Mouse (Mus musculus) stomach, embryonic 14.5 days (tissue): ENCODE measurements at regions not wholly inside any gene's neighbourhood (a gene's known extent, or its start where the extent isn't known, plus 50 kb on each side); places are given as distances from the start of the nearest gene placed in this dataset.

Source experiments
- ATAC-seq: fragments of 200-750 bp; cut with Nextera tagmentation; 2 replicates; pipeline ENCODE4 v1.8.0; 2017; ENCODE audit warnings: low read depth, moderate TSS enrichment; ENCODE audit not compliant: insufficient number of reproducible peaks, insufficient read depth, low FRiP score
- H3K27ac ChIP-seq: fragments of 300-500 bp; sonication (generic); 2 replicates; pipeline ENCODE4 v1.5.1; 2014; ENCODE audit warnings: mild to moderate bottlenecking, low read length, moderate library complexity, mixed read lengths
- H3K27me3 ChIP-seq: fragments of 300-500 bp; sonication (generic); 2 replicates; pipeline ENCODE4 v1.6.1; 2014; ENCODE audit warnings: low read length, control low read depth, mixed read lengths; ENCODE audit not compliant: control insufficient read depth, insufficient read depth
- H3K36me3 ChIP-seq: fragments of 300-500 bp; sonication (generic); 2 replicates; pipeline ENCODE4 v1.6.1; 2014; ENCODE audit warnings: mild to moderate bottlenecking, control low read depth, low read length, moderate library complexity, mixed read lengths; ENCODE audit not compliant: control insufficient read depth, insufficient read depth
- H3K4me1 ChIP-seq: fragments of 300-500 bp; sonication (generic); 2 replicates; pipeline ENCODE4 v1.6.1; 2014; ENCODE audit warnings: low read length, control low read depth, mixed read lengths; ENCODE audit not compliant: control insufficient read depth, insufficient read depth
- H3K4me2 ChIP-seq: fragments of 300-500 bp; sonication (generic); replicated peaks from 2 replicates; pipeline ENCODE4 v1.6.1; 2014; ENCODE audit warnings: low read depth, low read length, control low read depth
- H3K4me3 ChIP-seq: fragments of 300-500 bp; sonication (generic); 2 replicates; pipeline ENCODE4 v1.5.1; 2014; ENCODE audit warnings: low read depth, low read length, control low read depth
- H3K9ac ChIP-seq: fragments of 300-500 bp; sonication (generic); replicated peaks from 2 replicates; pipeline ENCODE4 v1.6.1; 2014; ENCODE audit warnings: low read depth, mild to moderate bottlenecking, control low read depth, low read length, moderate library complexity, mixed read lengths
- H3K9me3 ChIP-seq: fragments of 300-500 bp; sonication (generic); 2 replicates; pipeline ENCODE4 v1.6.1; 2016; ENCODE audit warnings: low read depth, low read length, control low read depth; ENCODE audit not compliant: control insufficient read depth
- WGBS: fragments of 180-500 bp; shearing (Covaris S2); extraction: QIAGEN DNeasy Blood & Tissue Kit; methylation state at CpG from one replicate; pipeline ENCODE4 v1.1.7; 2014; 5-methylcytosine and 5-hydroxymethylcytosine counted together

DNA sequence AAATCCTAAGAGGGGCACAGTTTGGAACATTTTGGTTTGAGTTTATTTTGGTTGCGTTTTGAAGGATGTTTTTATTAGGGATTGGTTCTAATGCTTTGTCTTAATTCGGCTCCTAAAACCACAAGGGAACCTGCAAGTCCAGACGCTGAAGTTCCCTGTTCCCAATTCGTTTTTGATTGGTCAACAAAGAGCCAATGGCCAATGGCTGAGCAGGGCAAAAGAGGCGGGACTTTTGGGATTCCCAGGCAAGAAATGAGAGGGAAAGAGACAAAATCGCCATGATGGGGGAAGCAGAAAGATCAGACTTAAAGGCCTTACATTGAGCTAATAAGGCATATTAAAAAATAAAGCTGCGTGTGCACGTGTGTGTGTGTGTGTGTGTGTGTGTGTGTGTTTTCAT lies 76.3 kb downstream of the Cartpt start:
- Histone ChIP-seq H3K27me3 (no peaks in the 10 kb centered on the region), H3K4me1 (no peaks in the 10 kb centered on the region), H3K36me3 (no peaks in the 10 kb centered on the region), H3K4me3 (no peak overlapping the region), H3K9me3 (no peaks in the 10 kb centered on the region), H3K27ac (no peak overlapping the region), H3K4me2 (no peak overlapping the region), H3K9ac (no peak overlapping the region)
- ATAC-seq, result no peak
- 68% methylated on average over 8 of the region's 8 CpGs for WGBS

DNA sequence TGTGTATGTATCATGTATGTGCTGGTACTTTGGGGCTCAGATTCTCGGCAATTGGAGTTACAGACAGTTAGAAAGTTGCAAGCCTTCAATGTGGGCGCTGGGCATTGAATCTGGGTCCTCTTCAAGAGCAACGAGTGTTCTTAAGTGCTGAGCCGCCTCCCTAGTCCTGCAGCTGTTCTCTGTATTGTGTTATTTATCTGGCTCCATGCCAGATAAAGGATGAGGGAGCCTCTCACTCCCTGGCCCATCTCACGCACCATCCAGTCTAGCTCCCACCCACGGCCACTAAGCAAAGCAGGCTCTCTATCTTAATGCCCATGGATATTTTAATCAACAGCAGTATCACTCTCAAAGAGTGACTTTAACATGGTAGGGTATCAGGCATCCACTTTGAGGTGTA lies 84.2 kb downstream of the Cartpt start:
- 0 out of 2 replicates have a peak, but pooled peaks cover 3% of the 10 kb centered on the region for H3K4me1 ChIP-seq
- no peaks in the 10 kb centered on the region for H3K9me3 ChIP-seq
- H3K27me3 ChIP-seq, result no peaks in the 10 kb centered on the region
- no peak overlapping the region for H3K27ac ChIP-seq
- no peak overlapping the region for H3K4me2 ChIP-seq
- H3K9ac ChIP-seq, result no peak overlapping the region
- no peak for ATAC-seq
- H3K36me3 ChIP-seq, result no peaks in the 10 kb centered on the region
- 49% methylated on average over 6 of the region's 6 CpGs for WGBS
- H3K4me3 ChIP-seq, result no peak overlapping the region

DNA sequence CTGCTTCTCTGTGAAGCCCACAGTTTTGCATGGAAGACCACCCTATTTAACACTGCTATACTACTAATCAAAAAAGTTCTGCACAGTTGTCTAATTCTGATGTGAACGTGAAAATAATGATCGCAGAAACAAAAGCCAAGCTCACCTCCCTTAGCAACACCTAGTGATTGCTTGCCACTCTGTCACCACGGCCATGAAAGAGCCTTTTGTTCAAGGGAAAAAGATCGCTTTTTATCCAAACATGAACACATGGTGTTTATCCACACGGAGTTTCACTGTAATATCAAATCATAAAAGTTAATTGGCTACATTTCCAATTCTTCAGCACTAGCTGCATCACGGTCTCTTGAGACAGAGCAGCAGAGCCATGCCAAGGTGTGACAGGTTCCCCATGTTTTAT lies 85.1 kb downstream of the Cartpt start:
- Histone ChIP-seq H3K4me2 (no peak overlapping the region), H3K27ac (no peak overlapping the region), H3K9ac (no peak overlapping the region), H3K4me1 (0 out of 2 replicates have a peak, but pooled peaks cover 3% of the 10 kb centered on the region), H3K4me3 (no peak overlapping the region), H3K9me3 (no peaks in the 10 kb centered on the region), H3K27me3 (no peaks in the 10 kb centered on the region), H3K36me3 (no peaks in the 10 kb centered on the region)
- ATAC-seq, result no peak
- 69% methylated on average over 6 of the region's 6 CpGs for WGBS

DNA sequence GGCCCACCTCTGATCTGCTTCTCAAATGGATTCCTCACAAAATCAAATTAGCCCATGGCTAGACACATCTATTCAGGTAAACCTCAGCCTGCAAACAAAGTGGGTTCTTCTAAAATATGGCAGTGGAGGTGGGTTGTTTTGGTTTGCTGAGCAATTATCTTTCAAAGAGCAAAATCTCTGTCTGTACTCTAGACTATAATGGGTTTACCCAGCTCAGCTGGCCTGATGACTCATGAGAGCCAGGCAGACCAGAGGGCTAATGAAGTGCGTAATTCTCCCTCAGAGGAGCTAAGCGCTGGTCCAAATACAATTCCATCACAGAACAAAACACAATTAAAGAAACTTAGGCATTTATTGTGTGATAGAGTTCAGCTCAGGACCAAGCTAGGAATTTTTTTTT lies 86.1 kb downstream of the Cartpt start:
- Histone ChIP-seq H3K4me3 (no peak overlapping the region), H3K4me1 (0 out of 2 replicates have a peak, but pooled peaks cover 3% of the 10 kb centered on the region), H3K27ac (no peak overlapping the region), H3K36me3 (no peaks in the 10 kb centered on the region), H3K9ac (no peak overlapping the region), H3K4me2 (no peak overlapping the region), H3K27me3 (no peaks in the 10 kb centered on the region), H3K9me3 (no peaks in the 10 kb centered on the region)
- 73% methylated on average over 2 of the region's 2 CpGs for WGBS
- ATAC-seq, result no peak

DNA sequence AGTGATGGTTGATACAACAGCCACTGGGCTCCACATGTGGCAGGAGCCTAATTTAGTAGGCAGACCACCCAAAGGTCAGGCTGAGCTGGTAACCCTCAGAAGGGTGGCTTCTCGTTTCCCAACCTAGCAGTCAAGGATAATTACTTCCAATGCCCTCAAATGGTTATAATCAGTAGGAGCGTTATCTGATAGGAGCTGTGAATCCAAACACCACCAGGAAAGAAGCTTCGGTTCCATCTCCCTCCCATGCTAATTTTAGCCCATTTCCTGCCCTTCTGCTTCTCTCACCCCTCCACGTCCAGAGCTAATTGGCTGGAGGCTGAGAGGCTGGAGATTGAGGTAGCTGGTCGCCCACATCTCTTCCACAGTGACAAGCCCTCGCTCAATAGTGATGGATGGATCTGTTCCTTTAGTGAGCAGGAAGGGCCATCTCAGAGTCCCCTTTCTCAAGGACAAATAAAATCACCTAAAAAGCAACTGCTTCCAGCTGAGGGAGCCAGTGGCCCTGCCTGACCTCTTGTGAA lies 86.8 kb downstream of the Cartpt start:
- Histone ChIP-seq H3K27ac (no peak overlapping the region), H3K9ac (no peak overlapping the region), H3K4me2 (no peak overlapping the region), H3K4me3 (no peak overlapping the region), H3K36me3 (no peaks in the 10 kb centered on the region), H3K27me3 (no peaks in the 10 kb centered on the region), H3K4me1 (0 out of 2 replicates have a peak, but pooled peaks cover 3% of the 10 kb centered on the region), H3K9me3 (no peaks in the 10 kb centered on the region)
- ATAC-seq, result no peak
- 29% methylated on average over 6 of the region's 6 CpGs for WGBS

DNA sequence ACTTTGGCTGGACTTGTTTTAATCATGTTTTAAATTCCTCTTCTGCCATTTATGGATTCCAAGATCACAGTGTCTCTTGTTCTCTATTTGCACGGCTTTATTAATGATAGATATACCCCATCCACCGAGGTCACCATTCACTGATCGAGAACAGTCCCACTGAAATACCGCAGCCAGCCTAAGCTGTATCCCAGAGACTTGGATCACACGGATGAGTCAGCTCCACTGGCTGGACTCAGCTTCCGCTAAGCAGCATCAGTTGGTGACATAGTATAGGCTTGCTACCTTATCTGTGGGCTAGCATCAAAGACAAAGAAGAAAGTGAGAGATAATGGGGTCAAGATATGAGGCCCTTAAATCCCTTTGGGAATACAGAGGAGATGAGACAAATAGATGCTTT lies 106.4 kb downstream of the Cartpt start:
- Histone ChIP-seq H3K9ac (no peak overlapping the region), H3K27me3 (no peaks in the 10 kb centered on the region), H3K4me2 (no peak overlapping the region), H3K27ac (no peak overlapping the region), H3K36me3 (no peaks in the 10 kb centered on the region), H3K4me1 (no peaks in the 10 kb centered on the region), H3K4me3 (no peak overlapping the region), H3K9me3 (no peaks in the 10 kb centered on the region)
- ATAC-seq, result no peak
- 71% methylated on average over 6 of the region's 6 CpGs for WGBS

DNA sequence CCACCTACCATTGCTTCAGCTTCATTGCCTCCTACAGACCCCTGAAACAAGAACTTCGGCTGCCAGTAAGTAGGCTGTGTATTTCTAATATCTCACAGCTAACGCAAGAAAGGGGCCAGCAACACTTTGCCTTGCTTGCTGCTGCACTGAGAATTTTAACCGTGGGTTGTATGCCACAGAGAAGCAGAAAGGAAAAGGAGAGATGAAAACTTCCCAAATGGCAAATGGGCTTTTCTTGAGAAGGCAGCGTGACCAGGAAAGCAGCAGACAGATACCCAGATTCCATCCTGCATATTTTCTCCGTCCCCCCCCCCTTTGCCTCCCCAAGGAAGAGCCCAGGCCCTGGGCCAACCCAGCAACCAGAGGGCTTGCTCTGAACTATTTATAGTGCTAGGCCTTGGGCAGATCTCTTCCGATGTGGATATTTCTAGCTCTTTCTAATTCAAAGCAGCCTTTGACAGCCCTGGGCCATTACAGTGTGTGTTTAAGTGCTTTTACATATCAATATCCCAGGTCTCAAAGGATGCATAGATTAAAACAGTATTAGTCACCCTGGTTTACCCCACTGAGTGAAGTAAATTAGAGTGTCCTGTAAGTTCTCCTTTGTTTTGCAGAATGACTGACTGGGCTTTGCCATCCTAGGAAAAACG lies 107.0 kb downstream of the Cartpt start:
- no peak overlapping the region for H3K27ac ChIP-seq

DNA sequence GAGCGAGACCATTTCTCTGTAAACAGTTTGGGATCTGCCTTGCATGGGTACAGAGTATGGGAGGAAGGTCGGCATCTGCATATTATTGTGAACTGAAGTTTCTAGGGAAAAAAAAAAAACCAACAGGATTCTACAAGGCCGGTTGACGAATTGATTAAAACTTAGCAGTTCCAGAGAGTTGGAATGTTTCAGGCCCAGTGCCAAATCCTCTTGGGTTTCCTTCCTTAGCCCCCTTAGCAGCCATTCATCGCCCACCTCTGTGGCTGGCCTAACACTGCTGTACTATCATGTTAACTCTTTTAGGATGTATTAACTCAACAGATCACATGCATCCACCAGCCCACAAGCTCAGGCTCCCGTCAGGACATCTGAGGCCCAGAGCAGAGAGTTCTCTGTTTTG lies 107.9 kb downstream of the Cartpt start:
- ATAC-seq, result no peak
- Histone ChIP-seq H3K4me3 (no peak overlapping the region), H3K9me3 (no peaks in the 10 kb centered on the region), H3K4me1 (no peaks in the 10 kb centered on the region), H3K4me2 (no peak overlapping the region), H3K27me3 (no peaks in the 10 kb centered on the region), H3K27ac (no peak overlapping the region), H3K36me3 (no peaks in the 10 kb centered on the region), H3K9ac (no peak overlapping the region)
- WGBS, result 46% methylated on average over 6 of the region's 6 CpGs

More for the DNA sequence above, 107.0 kb downstream of the Cartpt start:
- no peak overlapping the region for H3K9ac ChIP-seq
- H3K4me2 ChIP-seq, result no peak overlapping the region
- WGBS, result 57% methylated on average over 7 of the region's 7 CpGs
- H3K4me1 ChIP-seq, result no peaks in the 10 kb centered on the region
- H3K27me3 ChIP-seq, result no peaks in the 10 kb centered on the region
- no peaks in the 10 kb centered on the region for H3K9me3 ChIP-seq
- no peak overlapping the region for H3K4me3 ChIP-seq
- no peak for ATAC-seq
- H3K36me3 ChIP-seq, result no peaks in the 10 kb centered on the region

DNA sequence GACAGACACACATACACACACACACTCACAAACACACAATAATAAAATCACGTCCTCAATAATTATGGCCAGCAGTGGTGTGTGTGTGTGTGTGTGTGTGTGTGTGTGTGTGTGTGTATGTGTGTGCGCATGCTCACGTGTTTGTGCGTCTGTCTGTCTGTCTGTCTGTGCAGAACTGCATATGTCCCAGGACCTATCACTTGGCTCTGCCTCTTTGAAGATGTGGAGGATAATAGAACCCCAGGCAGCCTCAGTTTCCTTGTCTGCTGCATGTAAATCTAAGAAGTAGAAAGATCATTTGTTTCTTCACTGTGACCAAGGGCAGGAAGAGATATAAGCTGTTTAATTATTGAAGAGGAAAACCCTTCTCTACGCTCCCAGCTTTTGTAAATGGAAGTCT lies 109.9 kb downstream of the Cartpt start:
- no peak for ATAC-seq
- Histone ChIP-seq H3K27ac (no peak overlapping the region), H3K4me3 (no peak overlapping the region), H3K27me3 (no peaks in the 10 kb centered on the region), H3K4me1 (no peaks in the 10 kb centered on the region), H3K4me2 (no peak overlapping the region), H3K9ac (no peak overlapping the region), H3K9me3 (no peaks in the 10 kb centered on the region), H3K36me3 (no peaks in the 10 kb centered on the region)
- 81% methylated on average over 5 of the region's 5 CpGs for WGBS
